Mouse (Mus musculus) kidney, postnatal 10 days (tissue): ENCODE results near the gene Fbxl15.
A peak's percentile ranks its signal among the peaks of the same experiment; 100 is the strongest.

Source experiments
- DNase-seq: peaks from one replicate; pipeline ENCODE4 v3.0.0; 2021; ENCODE audit warnings: mixed read lengths

Gene Fbxl15

DNA sequence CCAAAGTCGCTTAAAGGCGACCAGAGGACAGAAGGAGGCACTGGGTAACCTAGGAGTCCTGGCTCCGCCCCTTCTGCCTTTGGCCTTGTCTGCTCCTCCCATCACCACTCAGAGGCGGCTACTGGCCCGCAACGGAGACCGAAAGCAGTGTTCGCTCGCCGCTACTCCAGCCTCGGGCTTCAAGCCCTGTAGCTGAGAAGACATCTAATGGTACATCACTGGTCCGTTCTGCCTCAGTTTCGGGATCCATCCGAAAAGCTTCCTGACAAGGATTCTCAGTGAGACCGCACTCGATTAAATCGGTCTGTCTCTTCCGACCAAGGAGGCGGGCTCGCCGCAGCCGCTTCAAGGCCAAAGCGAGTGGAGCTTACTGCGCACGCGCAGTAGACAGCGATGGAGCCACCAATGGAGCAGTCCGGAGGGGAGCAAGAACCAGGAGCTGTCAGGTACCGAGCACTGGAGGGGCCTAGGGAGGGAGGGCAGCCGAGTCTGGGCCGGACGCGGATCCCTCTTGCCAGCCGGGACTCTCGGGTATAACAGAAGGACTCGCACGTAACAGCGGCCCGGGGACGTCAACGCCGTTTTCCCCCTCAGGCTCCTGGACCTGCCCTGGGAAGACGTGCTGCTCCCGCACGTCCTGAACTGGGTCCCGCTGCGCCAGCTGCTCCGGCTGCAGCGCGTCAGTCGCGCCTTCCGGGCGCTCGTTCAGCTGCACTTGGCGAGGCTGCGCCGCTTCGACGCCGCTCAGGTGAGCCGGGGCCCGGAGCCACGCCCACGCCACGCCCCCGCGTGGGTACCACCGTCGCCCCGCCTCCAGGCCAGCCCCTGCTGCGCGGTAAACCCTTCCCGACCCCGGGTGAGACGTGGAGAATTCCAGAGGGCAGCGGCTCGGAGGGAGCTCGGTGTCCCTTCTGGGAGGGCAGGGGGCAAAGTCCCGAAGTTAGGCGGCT, at the start of gene Fbxl15:
Fbxl15 (plus strand) TSS at position 104 of the 950 bp plus-strand sequence.
- DNase-seq: peak; percentile 96

DNA sequence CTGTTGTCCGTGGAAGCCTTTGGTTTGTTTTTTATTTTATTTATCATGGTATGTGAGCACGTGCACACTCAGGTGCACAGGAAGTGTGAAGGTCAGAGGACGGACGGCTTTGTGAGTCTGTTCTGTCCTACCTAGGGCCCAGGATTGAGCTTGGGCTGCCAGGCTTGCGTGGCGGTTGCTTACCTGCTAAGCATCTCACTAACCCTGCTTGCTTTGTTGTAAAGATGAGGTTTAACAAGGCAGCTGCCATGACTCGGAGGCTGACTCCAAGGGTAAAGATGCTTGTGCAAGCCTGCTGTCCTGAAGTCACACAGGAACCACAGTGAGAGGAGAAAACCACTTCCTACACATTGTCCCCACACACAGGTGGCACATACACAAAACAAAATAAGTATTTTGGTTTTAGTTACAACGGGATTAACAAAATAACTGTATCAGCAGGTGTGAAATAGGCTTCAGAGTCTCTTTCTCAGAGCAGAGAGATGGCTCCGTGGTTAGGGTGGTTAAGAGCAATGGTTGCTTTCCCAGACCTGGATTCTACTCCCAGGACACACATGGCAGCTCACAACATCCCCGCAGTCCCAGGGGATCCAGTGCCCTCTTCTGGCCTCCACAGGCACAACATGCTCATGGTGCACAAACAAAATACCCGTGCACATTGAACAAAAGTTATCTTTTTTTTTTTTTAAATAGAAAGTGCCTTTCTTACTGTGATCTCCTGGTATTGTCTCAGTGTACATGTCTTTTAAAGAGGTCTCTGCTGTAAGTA, 45.7 kb upstream of the Fbxl15 start:
- DNase-seq: no peak

DNA sequence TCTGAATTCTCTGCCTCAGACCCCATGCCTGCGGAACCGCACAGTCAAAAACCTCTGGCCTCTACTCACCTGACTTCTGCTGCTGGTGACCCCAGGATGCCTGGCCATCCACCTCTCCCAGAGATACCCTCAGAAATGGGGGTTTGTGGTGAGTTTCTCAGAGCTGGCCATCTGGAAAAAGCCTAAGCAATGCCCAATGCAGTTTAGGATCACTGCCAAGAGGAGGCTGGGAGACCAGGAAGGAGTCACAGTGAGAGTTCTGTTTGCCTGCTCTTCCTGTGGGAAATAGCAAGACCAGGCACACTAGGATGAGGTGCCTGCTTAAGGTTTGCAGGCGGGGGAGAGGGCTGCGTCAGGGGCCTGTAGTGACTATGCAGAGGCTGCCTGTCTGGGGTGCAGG, 43.3 kb upstream of the Fbxl15 start:
- no peak for DNase-seq

DNA sequence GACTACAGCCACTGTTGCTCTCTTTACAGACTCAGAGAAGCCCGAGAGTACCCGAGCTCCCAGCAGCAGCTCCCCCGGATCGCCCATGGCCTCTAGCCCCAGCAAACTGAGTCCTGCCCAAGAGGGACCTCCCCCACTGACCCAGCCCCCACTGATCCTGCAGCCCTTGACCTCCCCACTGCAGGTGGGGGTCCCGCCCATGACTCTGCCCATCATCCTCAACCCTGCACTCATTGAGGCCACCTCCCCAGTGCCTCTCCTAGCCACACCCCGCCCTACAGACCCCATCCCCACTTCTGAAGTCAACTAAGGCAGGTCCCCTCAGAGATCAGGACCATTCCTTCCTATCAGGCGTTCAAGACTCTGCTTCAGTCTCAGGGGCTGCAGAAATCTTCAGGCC, 42.4 kb upstream of the Fbxl15 start:
- DNase-seq: no peak

DNA sequence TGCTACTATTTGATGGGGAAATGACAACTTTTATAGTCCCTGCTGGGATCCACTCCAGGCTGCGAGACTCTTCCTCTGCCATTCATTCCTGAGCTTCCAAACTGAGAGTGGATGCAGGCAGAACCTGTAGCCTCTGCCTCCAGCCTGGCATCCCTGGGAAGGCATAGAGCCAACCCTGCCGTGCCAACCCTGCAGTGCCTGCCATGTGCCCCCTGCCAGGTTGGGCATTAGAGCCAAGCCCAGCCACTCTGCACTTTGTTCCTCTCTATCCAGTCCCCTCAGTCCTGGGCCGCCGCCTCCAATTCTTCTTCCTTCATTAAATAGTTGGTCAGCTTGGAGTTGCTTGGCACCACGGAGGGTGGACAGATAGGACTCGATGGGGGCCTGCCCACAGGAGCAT, 41.9 kb upstream of the Fbxl15 start:
- DNase-seq: no peak

DNA sequence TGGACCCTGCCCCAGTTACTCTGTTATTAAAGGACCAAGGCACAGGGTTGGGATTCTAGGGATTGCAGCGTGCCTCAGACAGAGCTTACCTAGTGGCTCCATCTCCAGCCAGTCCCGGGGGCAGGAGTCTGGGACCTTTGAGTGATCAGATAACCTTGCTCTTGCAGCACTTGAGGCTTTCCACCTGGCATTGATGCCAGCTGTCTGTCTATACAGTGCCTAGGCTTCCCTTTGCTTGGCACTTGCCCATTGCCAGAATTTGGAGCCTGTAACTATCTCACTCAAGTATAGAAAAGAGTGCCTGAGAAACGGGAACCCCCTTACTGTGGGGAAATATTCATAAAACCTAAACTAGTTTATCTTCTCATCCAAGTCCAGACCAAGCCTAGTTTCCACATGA, 41.1 kb upstream of the Fbxl15 start:
- DNase-seq: no peak

DNA sequence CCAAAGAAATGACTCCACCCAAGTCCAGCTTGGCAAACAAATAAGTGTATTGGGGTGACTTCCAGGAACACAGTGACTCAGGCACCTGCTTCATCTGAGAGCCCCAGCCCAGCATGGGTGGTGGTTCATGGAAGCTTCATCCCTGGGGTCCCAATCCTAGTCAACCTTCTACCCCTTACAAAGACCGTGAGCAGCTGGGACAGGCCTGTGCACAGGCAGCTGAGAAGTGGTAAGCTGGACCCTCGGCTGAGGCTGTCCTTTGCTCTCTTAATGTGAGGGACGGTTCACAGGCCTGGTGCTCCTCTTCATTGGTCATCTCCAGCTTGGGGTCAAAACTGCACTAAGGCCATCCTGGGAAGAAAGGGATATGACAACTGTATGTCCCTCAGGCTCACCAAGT, 40.4 kb upstream of the Fbxl15 start:
- DNase-seq: no peak

DNA sequence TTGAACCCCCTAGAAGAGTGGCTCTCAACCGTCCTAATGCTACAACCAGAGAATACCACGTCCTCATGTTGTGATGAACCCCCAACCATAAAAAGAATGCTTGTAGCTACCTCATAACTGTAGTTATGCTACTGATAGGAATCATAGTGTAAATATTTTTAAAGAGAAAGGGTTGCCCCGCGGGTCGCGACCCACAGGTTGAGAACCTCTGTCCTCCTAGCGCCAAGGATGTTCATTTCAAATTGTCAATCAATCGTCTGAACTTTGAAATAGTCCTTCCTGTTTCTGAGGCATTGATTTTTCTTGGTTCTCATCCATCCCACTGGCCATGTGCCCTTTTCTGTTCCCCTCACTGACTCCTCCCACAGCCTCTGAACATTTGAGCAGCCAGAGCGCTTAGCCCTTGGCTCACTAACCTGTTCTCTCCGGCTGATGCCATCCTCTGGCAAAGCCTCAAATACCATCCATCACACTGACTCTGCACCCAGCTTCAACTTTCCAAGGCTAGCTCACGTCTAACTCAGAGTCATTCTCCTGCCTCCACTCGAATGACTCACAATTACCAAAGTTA, 37.4 kb upstream of the Fbxl15 start:
- no peak for DNase-seq

DNA sequence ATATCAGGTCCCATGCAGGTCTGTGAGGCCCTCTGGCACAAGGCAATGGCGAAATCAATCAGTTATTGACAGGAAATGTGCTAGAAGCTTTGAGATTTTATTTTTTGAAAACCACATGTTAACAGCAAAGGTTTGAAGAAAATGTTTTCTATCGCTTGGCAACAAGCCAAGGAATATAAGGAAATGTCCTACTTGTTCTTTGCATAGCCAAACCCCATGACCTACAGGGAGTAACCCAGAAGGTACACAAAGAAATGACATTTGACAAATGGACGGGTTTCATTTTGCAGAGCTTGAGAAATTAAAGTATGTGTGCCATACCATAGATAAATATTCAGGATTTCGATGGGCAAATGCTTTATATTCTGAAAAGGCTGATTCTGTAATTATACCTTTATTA, 31.0 kb upstream of the Fbxl15 start:
- DNase-seq: no peak

DNA sequence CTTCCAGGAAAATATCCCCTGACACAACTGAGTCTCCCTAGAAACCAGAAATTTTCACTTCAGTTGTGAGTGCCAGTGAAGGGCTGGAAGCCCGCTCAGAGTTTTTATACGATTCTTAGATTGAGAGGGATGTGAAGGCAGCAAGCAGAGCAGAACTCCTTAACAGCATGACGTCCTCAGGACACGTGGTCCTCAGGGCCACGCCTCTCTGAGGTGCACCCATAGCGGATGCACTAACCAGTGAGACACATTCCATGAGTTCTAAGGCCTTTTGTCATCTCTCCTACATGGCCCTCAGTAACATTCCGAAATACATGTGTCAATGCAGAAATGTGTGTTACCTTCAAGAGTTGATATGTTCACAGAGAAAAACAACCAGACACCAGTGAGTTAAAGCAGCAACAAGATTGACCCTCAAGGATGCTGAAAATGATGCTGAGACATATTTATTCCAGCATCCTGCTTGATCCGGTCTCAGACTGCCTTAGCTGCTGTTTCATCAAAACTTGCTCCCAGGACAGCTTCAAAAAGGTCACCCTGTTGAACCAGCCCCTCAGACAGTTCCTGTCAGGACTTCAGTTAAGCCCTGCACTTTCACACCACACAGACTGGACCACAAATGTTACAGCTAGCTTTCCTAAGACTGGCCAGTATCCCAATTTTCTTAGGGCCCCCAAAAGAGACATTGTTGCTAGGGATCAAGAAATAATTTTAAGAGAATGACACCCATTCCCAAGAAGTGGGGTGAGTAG, 27.5 kb upstream of the Fbxl15 start:
- DNase-seq: no peak

DNA sequence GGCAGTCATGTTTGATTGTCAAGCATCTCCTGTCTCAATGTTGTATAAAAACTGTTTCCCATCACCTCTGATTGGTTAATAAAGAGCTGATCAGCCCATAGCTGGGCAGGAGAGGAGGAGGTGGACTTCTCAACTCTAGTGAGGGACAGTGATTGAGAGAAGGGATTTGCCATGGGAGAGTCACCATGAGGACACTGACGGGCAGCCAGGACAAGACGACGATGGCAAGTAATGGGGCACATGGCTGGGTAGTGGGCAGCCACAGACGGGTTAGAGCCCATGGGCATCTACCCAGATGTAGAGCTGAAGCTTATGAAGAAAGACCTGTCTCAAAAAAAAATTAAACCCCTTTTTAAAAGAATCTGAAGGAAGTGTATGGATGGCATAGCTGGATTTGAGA, 25.4 kb upstream of the Fbxl15 start:
- DNase-seq: no peak

DNA sequence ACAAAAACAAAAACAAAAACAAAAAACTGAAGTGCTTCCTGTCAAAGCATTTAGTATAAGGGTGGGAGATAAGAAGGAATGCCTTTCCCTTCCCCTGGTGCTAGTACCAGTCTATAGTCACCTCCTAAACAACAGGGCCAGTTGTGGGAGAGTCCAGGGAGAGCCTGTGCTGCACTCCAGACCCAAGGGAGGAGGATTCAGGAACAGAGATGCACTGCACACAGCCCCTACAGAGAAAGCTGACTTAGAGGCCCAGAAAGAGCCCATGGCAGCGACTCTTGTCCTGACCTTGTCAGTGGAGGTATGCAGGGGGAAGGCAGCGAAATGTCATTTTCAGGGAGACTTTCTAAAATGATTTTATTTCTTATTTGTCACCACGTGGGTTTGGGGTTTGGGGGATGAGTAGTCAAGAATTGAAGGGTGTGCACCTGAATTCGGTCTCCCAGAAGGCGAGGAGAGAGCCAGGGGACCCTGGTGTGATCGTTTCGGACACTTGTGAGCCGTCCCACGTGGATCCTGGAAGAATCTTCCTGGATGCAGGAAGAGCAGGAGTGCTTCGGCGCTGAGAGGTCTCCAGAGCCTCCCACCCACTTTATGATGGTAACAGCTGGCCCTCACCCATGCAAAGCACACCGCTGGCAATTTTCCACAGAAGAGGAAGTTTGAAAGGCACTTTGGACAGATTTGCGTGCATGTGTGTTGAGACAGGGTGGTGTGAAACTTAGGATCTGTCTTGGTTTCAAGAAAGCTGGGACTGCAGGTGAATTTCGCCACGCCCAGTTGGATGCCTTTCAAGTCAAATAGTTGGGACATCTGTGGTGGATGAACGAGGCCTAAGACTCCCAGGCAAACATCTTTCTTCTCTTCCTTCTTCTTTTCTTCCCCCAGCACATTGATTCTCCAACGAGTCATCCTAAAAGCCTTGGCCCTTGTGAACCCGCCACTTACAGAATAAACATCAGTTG, 24.5 kb upstream of the Fbxl15 start:
- DNase-seq: no peak

DNA sequence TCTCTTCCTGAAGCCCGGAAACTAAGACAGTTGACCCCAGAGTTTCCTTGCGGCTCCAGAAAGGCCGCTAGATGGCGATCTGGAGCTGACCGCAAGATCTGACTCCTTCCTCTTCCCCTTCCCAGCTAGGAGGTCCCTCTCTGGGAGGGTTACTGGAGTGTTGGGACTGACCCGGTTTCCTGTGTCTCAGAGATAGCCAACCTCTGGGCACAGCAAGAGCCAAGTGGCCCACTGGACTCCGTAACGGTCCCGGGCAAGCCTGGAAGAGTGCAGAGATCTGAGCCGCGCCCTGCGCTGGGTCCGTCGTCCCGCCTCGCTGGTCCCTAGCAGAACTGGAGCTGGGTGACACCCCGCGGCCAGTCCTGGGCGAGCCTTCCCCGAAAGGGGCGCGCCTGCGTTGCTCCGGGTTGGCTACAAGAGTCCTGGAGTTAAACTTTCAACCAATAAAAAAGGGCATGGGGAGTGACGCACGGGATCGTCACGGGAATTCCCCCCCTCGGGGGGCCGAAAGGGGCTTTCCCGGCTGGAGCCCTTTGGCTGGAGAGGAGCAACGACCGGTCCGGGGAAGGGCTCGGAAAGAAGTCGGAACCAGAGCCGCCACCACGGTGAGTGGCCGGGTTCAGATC, 23.7 kb upstream of the Fbxl15 start, which contains the start of gene Nfkb2:
Nfkb2 (plus strand) TSS at position 105 of the 626 bp plus-strand sequence.
- peak; percentile 97 for DNase-seq

DNA sequence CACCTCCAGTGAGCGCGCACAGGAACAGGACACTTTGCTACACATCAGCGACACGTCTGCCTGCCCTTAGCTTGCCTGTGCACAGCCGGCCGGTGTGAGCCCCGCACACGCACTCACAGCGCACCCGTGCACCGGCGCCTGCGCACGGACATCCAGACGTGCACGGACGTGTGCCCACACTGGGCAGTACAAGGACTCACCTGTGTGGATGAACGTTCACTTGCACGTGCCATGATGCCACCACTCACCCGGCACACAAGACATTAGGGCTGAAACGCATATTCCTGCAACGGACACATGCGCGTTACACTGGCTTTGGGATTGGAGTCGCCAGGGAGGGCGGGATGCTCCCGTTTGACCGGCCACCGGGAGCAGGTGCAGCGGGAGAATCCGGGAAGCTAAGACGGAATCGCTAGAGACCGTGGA, 23.1 kb upstream of the Fbxl15 start:
- DNase-seq: no peak

DNA sequence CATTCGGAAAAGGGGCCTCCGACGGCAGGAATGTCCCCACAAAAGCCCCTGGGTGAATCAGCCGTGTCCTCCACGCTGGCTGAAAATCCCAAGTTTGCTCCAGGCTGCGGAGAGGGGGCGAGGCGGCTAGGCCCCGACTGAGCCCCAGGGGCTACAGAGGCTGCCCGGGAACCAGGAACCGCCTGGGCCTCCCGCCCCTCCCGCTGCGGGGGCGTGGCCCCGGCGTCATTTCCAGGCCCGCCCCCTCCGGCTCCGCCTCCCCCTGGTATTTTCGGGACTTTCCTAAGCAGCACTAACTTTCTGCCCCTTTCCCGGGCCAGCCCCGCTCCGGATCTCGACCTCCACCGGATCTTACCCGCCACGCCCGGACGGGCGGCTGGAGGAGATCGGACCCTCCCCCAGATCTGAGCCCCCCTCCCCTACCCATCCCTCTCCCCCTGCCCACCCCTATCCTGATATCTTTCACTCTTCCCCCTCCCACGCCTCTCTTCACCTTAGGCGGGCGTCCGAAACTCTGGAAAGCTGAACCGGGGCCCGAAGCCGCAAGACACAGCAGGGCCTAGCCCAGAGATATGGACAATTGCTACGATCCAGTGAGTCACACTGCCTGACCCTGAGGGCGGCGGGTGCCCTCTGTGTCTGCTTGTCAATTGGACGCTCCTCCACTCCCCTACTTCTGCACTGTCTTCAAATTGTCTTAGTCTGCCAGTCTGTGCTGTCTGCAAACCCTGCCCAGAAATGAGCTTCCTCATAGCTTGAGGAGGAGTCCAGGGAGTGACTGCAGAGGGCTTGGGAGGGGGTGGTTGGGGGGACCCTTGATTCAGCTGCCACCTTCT, 22.3 kb upstream of the Fbxl15 start:
- peak; percentile 95 for DNase-seq

DNA sequence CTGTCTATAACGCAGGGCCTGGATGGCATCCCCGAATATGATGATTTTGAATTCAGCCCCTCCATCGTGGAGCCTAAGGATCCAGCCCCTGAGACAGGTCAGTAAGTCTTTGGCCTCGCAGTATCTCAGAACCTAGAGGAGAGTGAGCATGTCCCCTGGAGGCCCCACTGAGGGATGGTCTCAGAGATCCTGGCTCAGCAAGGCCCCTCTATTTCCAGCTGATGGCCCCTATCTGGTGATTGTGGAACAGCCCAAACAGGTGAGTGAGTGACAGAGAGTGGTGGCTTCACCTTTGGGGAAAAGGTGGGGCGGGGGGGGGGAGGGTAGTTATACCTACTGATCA, 21.7 kb upstream of the Fbxl15 start:
- no peak for DNase-seq

DNA sequence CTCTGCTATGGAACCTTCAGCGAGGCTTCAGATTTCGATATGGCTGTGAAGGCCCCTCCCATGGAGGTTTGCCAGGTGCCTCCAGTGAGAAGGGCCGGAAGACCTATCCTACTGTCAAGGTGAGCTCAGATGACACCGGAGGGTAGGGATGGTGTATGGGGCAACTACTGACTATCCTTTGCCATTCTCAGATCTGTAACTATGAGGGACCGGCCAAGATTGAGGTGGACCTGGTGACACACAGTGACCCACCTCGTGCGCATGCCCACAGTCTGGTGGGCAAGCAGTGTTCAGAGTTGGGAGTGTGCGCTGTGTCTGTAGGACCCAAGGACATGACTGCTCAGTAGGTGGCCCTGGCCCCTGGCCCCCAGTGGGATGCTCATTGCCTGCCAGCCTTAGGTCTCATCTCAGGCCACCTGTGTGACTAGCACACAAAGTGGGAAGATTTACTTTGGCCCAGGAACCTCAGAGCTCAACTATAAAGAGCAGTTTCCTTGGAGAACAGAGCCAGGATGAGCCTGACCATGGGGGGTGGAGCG, 21.2 kb upstream of the Fbxl15 start:
- peak; percentile 19 for DNase-seq

DNA sequence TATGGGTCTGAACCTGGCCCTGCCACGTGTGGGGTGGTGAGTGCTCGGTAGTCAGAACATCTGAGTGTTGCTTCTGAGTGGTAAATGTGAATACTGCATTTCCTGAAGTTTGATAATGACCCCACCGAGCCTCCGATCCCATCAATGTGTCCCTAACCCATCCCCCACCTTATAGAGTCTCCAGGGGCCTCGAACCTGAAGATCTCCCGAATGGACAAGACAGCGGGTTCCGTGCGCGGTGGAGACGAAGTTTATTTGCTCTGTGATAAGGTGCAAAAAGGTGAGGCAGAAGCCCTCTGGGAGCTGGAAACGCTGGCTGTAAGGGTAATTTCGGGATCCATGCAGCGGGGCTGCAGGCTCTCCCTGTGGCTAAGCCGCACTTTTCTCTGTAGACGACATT, 20.2 kb upstream of the Fbxl15 start:
- DNase-seq: peak; percentile 11

DNA sequence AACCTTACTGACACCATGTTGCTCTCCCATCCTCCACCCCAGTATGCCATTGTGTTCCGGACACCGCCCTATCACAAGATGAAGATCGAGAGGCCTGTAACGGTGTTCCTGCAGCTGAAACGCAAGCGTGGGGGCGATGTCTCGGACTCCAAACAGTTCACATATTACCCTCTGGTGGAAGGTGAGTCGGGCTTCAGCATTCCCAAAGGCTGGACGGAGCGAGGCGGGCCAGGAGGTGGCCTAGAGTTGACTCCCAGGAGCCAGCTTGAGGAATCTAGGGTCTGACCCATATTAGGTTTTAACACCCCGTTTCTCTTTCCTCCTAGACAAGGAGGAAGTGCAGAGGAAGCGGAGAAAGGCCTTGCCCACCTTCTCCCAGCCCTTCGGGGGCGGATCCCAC, 19.7 kb upstream of the Fbxl15 start:
- peak; percentile 10 for DNase-seq
